Mouse (Mus musculus) forebrain, embryonic 12.5 days (tissue): ENCODE data around the gene Flvcr2. TPM values are rescaled to one million over a fixed set of nuclear protein-coding genes. Genes with fewer than 3 reads are reported as not detected.
"Not testable (repeated sequence)": the region's sequence is repeated elsewhere in the genome, so short reads cannot be mapped to it uniquely, and the experiment has no call there.

Source experiments
- ATAC-seq: fragments of 200-750 bp; cut with Nextera tagmentation; 2 replicates; pipeline ENCODE4 v1.8.0; 2017; ENCODE audit warnings: moderate TSS enrichment; ENCODE audit not compliant: low FRiP score
- H3K27ac ChIP-seq: fragments of 300-500 bp; sonication (generic); 2 replicates; pipeline ENCODE4 v1.5.1; 2016; ENCODE audit warnings: mild to moderate bottlenecking
- H3K27me3 ChIP-seq: fragments of 300-500 bp; sonication (generic); 2 replicates; pipeline ENCODE4 v1.6.1; 2016; ENCODE audit warnings: mild to moderate bottlenecking
- H3K36me3 ChIP-seq: fragments of 300-500 bp; sonication (generic); replicated peaks from 2 replicates; pipeline ENCODE4 v1.6.1; 2016; ENCODE audit warnings: mild to moderate bottlenecking
- H3K4me1 ChIP-seq: fragments of 300-500 bp; sonication (generic); 2 replicates; pipeline ENCODE4 v1.6.1; 2016
- H3K4me2 ChIP-seq: fragments of 300-500 bp; sonication (generic); 2 replicates; pipeline ENCODE4 v1.6.1; 2016; ENCODE audit warnings: mild to moderate bottlenecking, moderate library complexity
- H3K4me3 ChIP-seq: fragments of 300-500 bp; sonication (generic); replicated peaks from 2 replicates; pipeline ENCODE4 v1.5.1; 2016; ENCODE audit warnings: mild to moderate bottlenecking
- H3K9ac ChIP-seq: fragments of 300-500 bp; sonication (generic); 2 replicates; pipeline ENCODE4 v1.6.1; 2016; ENCODE audit warnings: mild to moderate bottlenecking
- H3K9me3 ChIP-seq: fragments of 300-500 bp; sonication (generic); 2 replicates; pipeline ENCODE4 v1.6.1; 2016
- WGBS: fragments of 180-500 bp; shearing (Covaris S2); methylation state at CpG from one replicate; pipeline ENCODE4 v1.1.7; 2016; 5-methylcytosine and 5-hydroxymethylcytosine counted together
- polyA plus RNA-seq: library from polyadenylated mRNA; unstranded; fragments of >200 nt; fragmentation: Nextera tagmentation; extraction: Ambion mirVana; gene quantifications from 2 replicates; pipeline ENCODE4 v1.2.1, GENCODE M21; 2016

The Flvcr2 gene
- polyA plus RNA-seq, result 1.4 and 1.5 TPM in 2 replicates

DNA sequence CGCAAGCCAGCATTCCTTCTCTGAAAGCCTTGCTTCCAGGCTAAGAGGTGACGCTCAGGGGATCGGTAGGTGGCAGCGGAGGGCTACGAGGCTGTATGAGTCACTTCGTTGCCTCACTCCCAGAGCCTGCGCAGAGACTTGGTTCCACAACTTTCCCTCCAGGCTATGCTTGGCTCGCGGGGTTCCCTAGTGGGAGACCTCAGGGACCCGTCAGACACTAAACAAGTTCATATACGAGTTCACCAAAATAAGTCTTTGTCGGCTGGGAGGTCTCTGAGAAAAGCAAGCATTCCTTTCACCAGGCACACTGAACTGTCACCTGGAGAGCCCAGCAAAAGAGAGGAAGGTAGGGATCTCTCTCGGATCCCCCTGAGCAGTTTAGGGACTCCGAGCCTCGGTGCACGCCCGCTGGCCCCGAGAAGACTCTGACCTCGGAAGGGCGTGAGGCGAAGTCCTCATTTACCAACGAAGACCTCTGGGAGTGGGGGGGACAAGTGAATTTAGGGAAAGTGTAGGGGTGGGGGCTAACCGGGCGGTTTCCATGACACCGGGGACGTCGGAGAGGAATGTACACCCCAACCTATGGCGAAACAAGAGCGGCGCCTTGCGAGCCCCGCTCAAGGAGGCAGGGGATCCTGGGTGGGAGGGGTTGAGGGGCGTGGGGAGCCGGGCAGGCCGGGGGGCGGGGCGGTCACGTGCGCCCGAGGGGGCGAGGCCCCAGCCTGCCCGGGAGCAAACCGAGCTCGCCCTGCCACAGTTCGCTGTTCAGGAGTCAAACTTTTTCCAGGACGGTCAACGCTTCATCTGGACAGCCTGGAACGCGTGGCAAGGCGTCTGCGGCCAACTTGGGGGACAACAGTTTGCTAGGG is at the start of gene Flvcr2:
Flvcr2 (plus strand) TSS at position 713 of the 869 bp plus-strand sequence.
- Histone ChIP-seq H3K4me1 (peaks cover 14% of the 10 kb centered on the region), H3K27ac (no peak within 1 kb of the TSS), H3K9me3 (no peaks in the 10 kb centered on the region), H3K27me3 (peaks cover 32% of the 10 kb centered on the region), H3K9ac (peak within 1 kb of the TSS; percentile 39), H3K4me2 (peak within 1 kb of the TSS; percentile 88), H3K4me3 (peak within 1 kb of the TSS; percentile 44), H3K36me3 (no peaks in the 10 kb centered on the region)
- WGBS, result under 1% methylated on average over 49 of the region's 51 CpGs
- peak; percentile 82 for ATAC-seq

DNA sequence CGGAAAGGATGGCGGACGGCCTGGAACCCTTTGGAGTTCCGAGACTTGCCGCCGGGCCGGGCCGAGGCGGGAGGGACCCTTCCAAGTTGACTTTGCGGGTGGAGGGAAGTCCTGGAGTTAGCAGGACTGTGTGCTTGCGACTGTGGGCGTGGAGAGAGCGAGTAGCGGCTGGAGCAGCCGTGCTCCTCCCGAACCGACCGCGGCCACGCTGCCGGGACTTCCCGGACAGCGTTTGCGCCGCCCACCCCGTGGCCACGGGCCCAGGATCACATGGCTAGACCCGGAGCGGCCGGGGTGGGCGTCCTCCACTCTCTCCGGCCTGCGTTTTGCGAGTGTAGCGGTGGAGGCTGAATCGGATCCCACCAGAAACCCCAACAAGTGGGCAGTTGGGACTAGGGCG is 48.2 kb upstream of the Flvcr2 start:
- peak overlapping the region; percentile 35 for H3K4me2 ChIP-seq
- not testable (repeated sequence) for H3K27me3 ChIP-seq, H3K4me1 ChIP-seq, H3K27ac ChIP-seq, H3K4me3 ChIP-seq, H3K36me3 ChIP-seq, H3K9me3 ChIP-seq, H3K9ac ChIP-seq
- ATAC-seq, result peak; percentile 49; the same call in 1 of the 2 replicates
- WGBS, result 36% methylated on average over 15 of the region's 37 CpGs

DNA sequence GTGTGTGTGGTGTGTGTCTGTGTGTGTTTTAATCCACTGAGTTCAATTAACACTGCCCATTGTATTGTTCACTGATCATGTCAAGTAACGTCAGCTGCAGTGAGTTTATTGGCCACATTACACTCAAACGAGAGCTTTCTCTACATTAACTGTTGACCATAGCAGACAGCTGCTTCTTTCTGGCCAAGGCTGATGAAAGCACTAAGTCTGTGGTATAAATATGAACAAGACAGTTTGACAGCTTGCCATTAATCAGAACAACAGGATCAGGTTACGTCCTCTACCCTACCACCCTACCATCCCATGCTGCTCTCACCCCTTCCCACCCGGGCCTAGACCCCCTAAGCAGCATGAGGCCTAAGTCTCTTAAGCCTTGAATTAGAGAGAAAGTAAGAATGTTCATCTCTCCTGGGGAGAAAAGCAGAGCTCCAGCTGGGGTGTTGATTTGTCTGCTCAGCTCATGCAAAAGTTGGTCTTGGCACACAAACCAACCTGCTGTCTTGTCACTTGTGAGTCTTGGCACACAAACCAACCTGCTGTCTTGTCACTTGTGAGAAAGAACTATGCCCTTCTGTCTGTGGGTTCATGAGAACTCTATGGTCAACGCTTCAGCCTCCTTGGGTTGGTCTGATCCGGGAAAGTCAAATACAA is 46.0 kb upstream of the Flvcr2 start:
- H3K36me3 ChIP-seq, result no peaks in the 10 kb centered on the region
- no peak for ATAC-seq
- no peak overlapping the region for H3K9ac ChIP-seq
- H3K4me2 ChIP-seq, result no peak overlapping the region
- H3K4me1 ChIP-seq, result peaks cover 3% of the 10 kb centered on the region
- no peak overlapping the region for H3K27ac ChIP-seq
- no peaks in the 10 kb centered on the region for H3K9me3 ChIP-seq
- H3K4me3 ChIP-seq, result no peak overlapping the region
- H3K27me3 ChIP-seq, result peaks cover 17% of the 10 kb centered on the region
- 68% methylated on average over 6 of the region's 6 CpGs for WGBS

DNA sequence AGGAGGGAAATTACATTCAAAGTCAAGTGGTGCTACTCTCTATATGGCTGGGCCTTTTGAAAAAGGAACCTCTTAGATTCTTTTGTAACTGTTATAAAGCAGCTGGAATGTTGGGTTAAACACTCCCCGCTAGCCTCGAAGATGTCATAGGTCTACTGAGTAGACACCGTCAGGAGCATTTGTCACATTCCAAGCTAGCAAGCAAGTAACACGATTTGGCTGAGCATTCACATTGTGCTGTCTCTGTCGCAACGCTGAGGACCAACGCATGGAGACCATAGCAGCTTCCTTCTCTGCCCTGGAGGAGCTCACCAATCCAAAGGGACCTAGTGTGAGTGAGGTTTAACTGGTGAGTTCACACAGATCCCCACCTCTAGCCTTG is 45.5 kb upstream of the Flvcr2 start:
- H3K27ac ChIP-seq, result no peak overlapping the region
- no peaks in the 10 kb centered on the region for H3K36me3 ChIP-seq
- no peak for ATAC-seq
- no peak overlapping the region for H3K4me3 ChIP-seq
- WGBS, result 79% methylated on average over 7 of the region's 7 CpGs
- peaks cover 8% of the 10 kb centered on the region for H3K4me1 ChIP-seq
- peaks cover 22% of the 10 kb centered on the region for H3K27me3 ChIP-seq
- no peaks in the 10 kb centered on the region for H3K9me3 ChIP-seq
- no peak overlapping the region for H3K9ac ChIP-seq
- no peak overlapping the region for H3K4me2 ChIP-seq

DNA sequence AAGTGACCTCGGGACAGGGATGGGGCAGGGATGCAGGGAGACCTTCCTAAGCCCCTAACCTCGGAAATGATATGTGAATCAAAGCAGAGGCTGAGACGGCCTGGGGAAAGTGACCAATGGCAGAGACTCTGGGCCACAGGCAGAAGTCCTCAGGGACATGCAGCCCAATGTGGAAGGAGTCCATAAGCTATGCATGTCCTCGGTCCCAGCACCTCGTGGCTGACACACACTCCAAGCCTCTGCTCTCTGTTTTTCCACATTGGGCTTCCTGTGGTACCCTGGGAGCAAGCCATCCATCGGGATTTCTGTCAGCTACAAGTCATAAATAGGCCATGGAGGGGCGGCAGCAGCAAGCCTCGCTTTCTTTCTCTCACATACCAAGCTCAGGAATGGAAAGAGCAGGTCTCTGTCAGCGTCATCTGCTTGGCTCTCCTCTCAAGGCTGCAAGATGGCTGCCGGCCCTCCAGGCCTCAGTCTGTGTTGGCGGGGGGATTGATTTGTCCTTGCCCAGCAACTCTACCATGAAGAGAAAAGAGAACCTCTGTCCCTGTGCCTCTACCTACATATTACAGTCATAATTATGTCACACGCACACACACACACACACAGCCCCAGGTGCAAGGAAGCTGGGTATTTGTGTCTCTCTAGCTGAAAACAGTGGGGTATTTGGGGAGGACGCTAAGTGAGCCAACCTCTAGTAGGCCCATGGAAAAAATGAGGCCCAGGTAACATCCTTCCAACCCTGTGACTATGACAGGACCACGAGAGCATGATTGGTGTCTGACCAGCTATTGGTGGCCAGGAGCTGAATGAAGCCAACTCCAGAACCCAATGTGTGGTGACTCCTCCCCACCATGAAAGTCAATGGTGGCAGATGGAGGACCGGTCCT is 43.9 kb upstream of the Flvcr2 start:
- H3K36me3 ChIP-seq, result no peaks in the 10 kb centered on the region
- no peak overlapping the region for H3K4me2 ChIP-seq
- H3K9me3 ChIP-seq, result no peaks in the 10 kb centered on the region
- no peak for ATAC-seq
- peaks cover 9% of the 10 kb centered on the region for H3K4me1 ChIP-seq
- no peak overlapping the region for H3K4me3 ChIP-seq
- no peak overlapping the region for H3K27ac ChIP-seq
- 87% methylated on average over 15 of the region's 15 CpGs for WGBS
- H3K9ac ChIP-seq, result no peak overlapping the region
- peaks cover 34% of the 10 kb centered on the region for H3K27me3 ChIP-seq

DNA sequence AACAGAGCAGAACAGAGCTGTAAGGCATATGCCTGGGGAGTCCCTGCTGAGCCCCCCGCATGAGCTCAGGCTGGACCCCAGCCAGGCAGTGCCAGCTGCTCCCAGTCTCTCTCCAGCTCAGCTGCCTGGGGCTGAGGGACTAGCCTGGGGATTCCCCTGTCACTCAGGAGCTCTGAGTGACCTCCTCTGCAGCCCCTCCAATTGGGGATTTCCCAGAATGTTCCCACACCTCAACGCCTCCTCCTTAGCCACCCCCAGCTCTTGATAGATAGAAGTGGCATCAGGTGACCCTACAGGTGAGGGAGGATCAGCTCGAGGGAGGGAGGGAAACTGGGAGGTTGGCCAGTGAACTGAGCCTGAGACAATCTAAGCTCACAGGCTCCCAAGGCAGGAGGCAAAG is 42.8 kb upstream of the Flvcr2 start:
- H3K9ac ChIP-seq, result no peak overlapping the region
- no peak overlapping the region for H3K4me3 ChIP-seq
- no peak overlapping the region for H3K27ac ChIP-seq
- H3K9me3 ChIP-seq, result no peaks in the 10 kb centered on the region
- no peaks in the 10 kb centered on the region for H3K36me3 ChIP-seq
- WGBS, result 73% methylated on average over 3 of the region's 3 CpGs
- ATAC-seq, result no peak
- no peak overlapping the region for H3K4me2 ChIP-seq
- H3K4me1 ChIP-seq, result peaks cover 9% of the 10 kb centered on the region
- peaks cover 45% of the 10 kb centered on the region for H3K27me3 ChIP-seq

DNA sequence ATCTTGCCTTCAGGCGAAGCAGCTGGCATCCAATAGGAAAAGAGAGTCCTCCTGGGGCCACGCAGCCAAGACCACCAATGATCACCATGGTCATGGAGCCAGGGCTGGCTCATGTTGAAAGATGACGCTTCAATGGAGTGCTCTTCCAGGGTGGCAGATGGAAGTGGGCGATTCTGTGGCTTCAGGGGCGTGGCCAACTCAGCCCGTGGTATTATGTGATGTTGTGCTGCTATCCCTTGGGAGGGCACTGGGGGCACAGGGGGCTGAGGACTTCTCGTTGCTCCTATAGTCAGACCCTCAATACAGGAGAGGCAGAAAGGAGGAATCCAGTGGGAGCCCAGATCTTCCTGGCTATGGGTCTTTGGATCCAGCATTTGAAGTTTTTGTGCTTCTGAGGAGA is 41.8 kb upstream of the Flvcr2 start:
- Histone ChIP-seq H3K4me3 (no peak overlapping the region), H3K27ac (no peak overlapping the region), H3K9ac (no peak overlapping the region), H3K4me2 (no peak overlapping the region), H3K4me1 (peaks cover 9% of the 10 kb centered on the region), H3K27me3 (peaks cover 46% of the 10 kb centered on the region), H3K36me3 (no peaks in the 10 kb centered on the region), H3K9me3 (no peaks in the 10 kb centered on the region)
- 68% methylated on average over 7 of the region's 7 CpGs for WGBS
- no peak for ATAC-seq

DNA sequence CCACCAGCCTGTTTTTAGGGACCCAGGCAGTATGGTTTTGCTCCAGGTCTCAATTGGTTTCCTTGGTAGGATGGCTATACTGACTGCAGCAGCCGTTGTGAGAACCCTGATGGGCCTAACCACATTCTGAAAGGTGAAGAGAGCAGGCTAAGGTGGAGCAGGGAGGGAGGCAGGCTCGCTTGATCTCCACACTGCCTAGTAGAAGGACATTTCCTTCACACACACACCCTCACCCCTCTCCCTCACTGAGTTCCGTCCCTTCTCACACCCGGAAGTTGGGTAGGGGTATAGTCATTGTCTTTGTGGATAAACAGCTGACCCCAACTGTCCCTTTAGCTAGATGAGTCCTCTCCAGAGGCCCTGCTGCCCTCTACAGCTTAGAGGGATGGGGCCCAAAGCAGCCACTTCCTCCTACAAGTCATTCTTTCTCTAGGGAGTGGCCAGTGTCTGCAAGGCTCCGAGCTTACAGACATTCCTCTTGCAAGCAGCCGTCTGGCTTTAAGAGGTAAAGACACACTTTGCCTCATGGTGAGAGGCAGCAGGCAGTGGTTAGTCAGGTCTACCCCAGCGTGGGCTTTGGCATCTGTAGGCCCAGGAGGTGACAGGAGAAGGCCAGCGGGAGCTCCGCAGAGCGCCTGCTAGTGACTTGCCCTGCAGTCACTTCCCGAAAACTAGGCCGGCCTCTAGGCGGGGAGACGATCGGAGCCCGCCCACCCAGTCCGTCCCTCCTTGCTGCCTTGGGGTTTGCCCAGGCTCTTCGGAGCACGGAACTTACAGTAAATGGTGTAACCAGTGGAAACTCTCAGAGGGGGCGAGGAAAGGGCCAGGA is 41.1 kb upstream of the Flvcr2 start:
- ATAC-seq, result no peak

DNA sequence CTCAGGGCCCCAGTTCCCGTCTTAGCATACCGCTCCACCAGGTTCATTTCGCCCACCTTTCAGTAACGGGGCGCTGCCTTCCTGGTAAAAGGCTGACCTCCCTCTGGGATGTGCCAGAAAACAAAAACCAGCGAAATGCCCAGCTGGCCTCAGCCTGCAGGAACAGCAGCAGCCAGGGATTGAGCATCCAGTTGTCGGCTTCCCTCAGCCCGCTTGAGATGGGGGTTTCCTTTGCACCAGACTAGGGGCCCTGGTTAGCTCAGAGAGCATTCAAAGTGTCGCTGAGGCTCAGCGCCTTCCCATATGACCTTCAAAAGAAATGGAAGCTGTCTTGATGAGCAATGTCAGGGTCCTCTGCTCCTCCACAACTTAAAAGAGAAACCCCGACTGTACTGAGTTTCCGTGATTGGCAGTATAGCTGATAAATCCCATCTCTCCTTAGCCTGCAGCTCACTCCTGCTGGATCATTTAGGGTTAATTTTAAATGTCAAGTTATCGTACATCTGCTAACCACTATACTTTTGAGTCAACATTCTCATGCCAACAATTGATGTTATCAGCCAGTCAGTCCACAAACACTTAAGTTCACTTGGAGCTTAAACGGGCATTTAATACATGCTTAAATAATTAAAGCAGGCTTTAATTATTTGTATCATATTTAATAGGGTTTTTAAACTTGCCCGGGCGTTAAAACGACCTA is 40.4 kb upstream of the Flvcr2 start:
- 21% methylated on average over 17 of the region's 17 CpGs for WGBS
- Histone ChIP-seq H3K36me3 (no peaks in the 10 kb centered on the region), H3K4me3 (peak overlapping the region; percentile 27), H3K27me3 (peaks cover 46% of the 10 kb centered on the region), H3K27ac (no peak overlapping the region), H3K9ac (peak overlapping the region; percentile 54), H3K9me3 (no peaks in the 10 kb centered on the region), H3K4me1 (peaks cover 9% of the 10 kb centered on the region), H3K4me2 (peak overlapping the region; percentile 56)
- no peak for ATAC-seq

More for the DNA sequence above, 41.1 kb upstream of the Flvcr2 start:
- Histone ChIP-seq H3K27ac (no peak overlapping the region), H3K36me3 (no peaks in the 10 kb centered on the region), H3K4me2 (peak overlapping the region; percentile 56), H3K9ac (peak overlapping the region; percentile 54), H3K9me3 (no peaks in the 10 kb centered on the region), H3K4me3 (peak overlapping the region; percentile 27), H3K4me1 (peaks cover 9% of the 10 kb centered on the region), H3K27me3 (peaks cover 46% of the 10 kb centered on the region)
- 12% methylated on average over 20 of the region's 20 CpGs for WGBS

DNA sequence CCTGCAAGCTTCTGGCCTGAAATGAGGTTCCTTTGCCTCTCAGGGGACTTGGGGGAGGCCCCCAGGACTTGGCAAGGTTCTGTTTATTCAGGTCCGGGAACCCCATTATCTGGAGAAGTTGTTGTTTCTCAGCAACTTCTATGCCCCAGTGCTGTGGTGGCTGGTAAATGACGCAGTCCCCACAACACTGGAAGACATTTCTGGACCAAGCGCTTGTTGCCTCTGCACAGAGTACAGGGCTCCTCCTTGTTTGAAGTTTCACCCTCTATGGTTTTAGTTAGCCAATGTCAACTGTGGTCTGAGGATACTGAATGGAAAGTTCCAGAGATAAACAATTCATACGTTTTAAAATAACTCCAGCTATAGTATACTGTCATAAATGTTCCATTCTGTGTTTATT is 39.4 kb upstream of the Flvcr2 start:
- WGBS, result 90% methylated on average over 4 of the region's 4 CpGs
- ATAC-seq, result no peak
- Histone ChIP-seq H3K9me3 (no peaks in the 10 kb centered on the region), H3K9ac (no peak overlapping the region), H3K4me3 (no peak overlapping the region), H3K4me1 (peaks cover 9% of the 10 kb centered on the region), H3K27me3 (peaks cover 46% of the 10 kb centered on the region), H3K4me2 (no peak overlapping the region), H3K36me3 (no peaks in the 10 kb centered on the region), H3K27ac (no peak overlapping the region)

DNA sequence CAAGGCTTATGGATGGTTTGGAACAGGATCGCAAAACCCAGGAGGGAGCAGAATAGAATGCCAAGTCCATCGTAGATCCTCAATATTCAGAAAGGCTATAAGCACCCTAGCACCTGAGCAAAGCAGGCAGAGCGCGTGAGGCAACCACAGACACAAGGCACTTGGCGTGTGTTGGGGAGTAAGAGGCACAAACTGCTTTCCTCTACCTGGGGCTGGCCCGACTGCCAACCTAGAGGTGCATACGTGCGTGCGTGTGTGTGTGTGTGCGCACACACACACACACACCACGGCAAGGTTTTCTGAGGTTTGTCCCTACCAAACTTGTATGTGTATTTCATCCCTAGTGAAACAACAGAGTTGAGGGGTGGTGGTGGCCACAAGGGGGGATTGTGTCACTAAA is 38.9 kb upstream of the Flvcr2 start:
- no peaks in the 10 kb centered on the region for H3K36me3 ChIP-seq
- H3K4me3 ChIP-seq, result no peak overlapping the region
- H3K9me3 ChIP-seq, result no peaks in the 10 kb centered on the region
- ATAC-seq, result no peak
- H3K9ac ChIP-seq, result no peak overlapping the region
- peaks cover 46% of the 10 kb centered on the region for H3K27me3 ChIP-seq
- H3K27ac ChIP-seq, result no peak overlapping the region
- H3K4me1 ChIP-seq, result peaks cover 9% of the 10 kb centered on the region
- 93% methylated on average over 11 of the region's 11 CpGs for WGBS
- no peak overlapping the region for H3K4me2 ChIP-seq
